Mouse (Mus musculus) lung, postnatal 0 days (tissue): Measurements from ENCODE around the gene Fancg.

Source experiments
- CTCF ChIP-seq: IDR thresholded peaks from 2 replicates; pipeline ENCODE4 v1.5.1; 2016; ENCODE audit warnings: antibody characterized with exemption, mild to moderate bottlenecking
- EP300 ChIP-seq: IDR thresholded peaks from 2 replicates; pipeline ENCODE4 v1.6.1; 2016; ENCODE audit warnings: antibody characterized with exemption, mild to moderate bottlenecking, control low read depth

DNA sequence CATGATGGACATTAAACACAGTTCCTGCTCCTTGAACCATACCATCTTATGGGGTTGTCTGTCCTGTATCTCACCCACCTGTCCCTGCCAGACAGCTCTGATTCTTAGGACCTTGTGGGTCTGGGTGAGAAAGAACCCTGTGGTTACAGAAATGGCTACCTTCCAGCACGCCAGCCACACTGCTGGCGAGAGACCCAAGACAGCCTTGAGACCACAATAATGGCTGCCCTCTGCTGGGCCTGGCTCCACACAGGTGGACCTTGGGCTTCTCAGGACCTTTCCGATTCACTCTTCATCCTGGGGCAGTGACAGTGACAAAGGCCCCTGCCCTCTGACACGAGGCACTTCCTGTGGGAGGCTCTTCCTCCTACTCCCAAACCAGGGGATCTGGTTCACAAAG is 50.9 kb downstream of the Fancg start:
- TF ChIP-seq EP300 (no peak), CTCF (no peak)
